Mouse (Mus musculus): ENCODE measurements around the gene Creb3l4.

The Creb3l4 gene

GRCm38 (mm10) chr3:90190859-90191510 is 52.3 kb downstream of the Creb3l4 start:
- DNase-seq (ENCODE audit: low spot score), result no peak

Data from lung, postnatal 25 days (tissue).